In genomic region chr14:61975301-61975732, GRCm38 (mm10) we compare ENCODE assay signal across 25 mouse cellular contexts.
DNase-seq lines count a peak whose midpoint lies in the region; ATAC-seq and TF ChIP-seq lines count a peak whose summit lies in the region.
"Had no signal": no experiment of that assay in that cellular context is flagged by ENCODE, and none has a peak within 500 bp of the region (broad histone marks: within the 10 kb centered on the region; RNA-seq: fewer than 3 reads in every experiment).

No protein-coding gene starts in this region.

- H3K27me3 ChIP-seq in embryonic facial prominence, embryonic 14.5 days (replicated peaks; ENCODE audit: control insufficient read depth, insufficient read depth, low read length): no peaks in the 10 kb centered on the region
- 0 out of 2 replicates have a peak, but pooled peaks cover 3% of the 10 kb centered on the region for H3K27me3 ChIP-seq in embryonic facial prominence, embryonic 10.5 days (replicated peaks; ENCODE audit: low read depth, poor library complexity, severe bottlenecking)
- no peaks in the 10 kb centered on the region for H3K27me3 ChIP-seq in kidney, embryonic 15.5 days
- H3K27me3 ChIP-seq: embryonic facial prominence, embryonic 12.5 days; forebrain, embryonic 13.5 days; heart, embryonic 15.5 days; limb, embryonic 15.5 days; lung, embryonic 15.5 days had no signal

- no peak overlapping the region for H3K9ac ChIP-seq in embryonic facial prominence, embryonic 14.5 days (ENCODE audit: low read depth, low read length)
- H3K9ac ChIP-seq in kidney, embryonic 15.5 days: no peak overlapping the region
- H3K9ac ChIP-seq: embryonic facial prominence, embryonic 12.5 days; forebrain, embryonic 13.5 days; heart, embryonic 15.5 days; limb, embryonic 15.5 days; liver, embryonic 14.5 days; lung, embryonic 15.5 days had no signal

- H3K27ac ChIP-seq in embryonic facial prominence, embryonic 14.5 days (replicated peaks; ENCODE audit: low read depth, low read length): no peak overlapping the region
- no peak overlapping the region for H3K27ac ChIP-seq in embryonic facial prominence, embryonic 10.5 days (replicated peaks)
- peak overlapping the region; percentile 49 for H3K27ac ChIP-seq in kidney, embryonic 15.5 days
- H3K27ac ChIP-seq: embryonic facial prominence, embryonic 12.5 days; forebrain, embryonic 13.5 days; heart, embryonic 15.5 days; limb, embryonic 15.5 days; liver, embryonic 14.5 days; lung, embryonic 15.5 days; stomach, postnatal 0 days had no signal

- no peak for TF ChIP-seq CTCF in brain, embryonic 14.5 days (IDR thresholded peaks at IDR 0.05; ENCODE audit: borderline replicate concordance, extremely low read depth, insufficient read depth, insufficient read length)
- no peak for TF ChIP-seq CTCF in lung, adult 2 months (IDR thresholded peaks at IDR 0.05; ENCODE audit: insufficient read depth, low read length)

- DNase-seq in embryonic facial prominence, embryonic 14.5 days (ENCODE audit: low spot score): peak; percentile 61
- DNase-seq in embryonic facial prominence, embryonic 10.5 days (ENCODE audit: low spot score): no peak
- DNase-seq in brain, embryonic 14.5 days (ENCODE audit: low read depth): peak; percentile 19
- DNase-seq in kidney, postnatal 36 days: peak; percentile 69 to 82
- DNase-seq in adrenal gland, adult 8-10 months: no peak
- DNase-seq in lung, adult 2 months: no peak
- no peak for DNase-seq in spleen, adult 12 weeks (ENCODE audit: low spot score)
- DNase-seq: adrenal gland, postnatal 36 days; cerebellum, adult 11 months; cerebellum, postnatal 10 days; layer of hippocampus, postnatal 36 days; lung, postnatal 4 days; thymus, adult 2 months; thymus, postnatal 4 days had no signal

- no peak overlapping the region for H3K4me3 ChIP-seq in embryonic facial prominence, embryonic 14.5 days (ENCODE audit: low read depth, low read length)
- no peak overlapping the region for H3K4me3 ChIP-seq in embryonic facial prominence, embryonic 10.5 days
- no peak overlapping the region for H3K4me3 ChIP-seq in kidney, embryonic 15.5 days (replicated peaks)
- no peak overlapping the region for H3K4me3 ChIP-seq in lung, adult 2 months (replicated peaks; ENCODE audit: extremely low read depth, low read depth, low read length)
- H3K4me3 ChIP-seq: embryonic facial prominence, embryonic 12.5 days; erythroblast, embryonic 14.5 days; forebrain, embryonic 13.5 days; heart, embryonic 15.5 days; limb, embryonic 15.5 days; lung, embryonic 15.5 days had no signal

- H3K4me1 ChIP-seq in embryonic facial prominence, embryonic 14.5 days (ENCODE audit: control insufficient read depth, insufficient read depth, low read length): peaks cover 5% of the 10 kb centered on the region; the same call in 1 of the 2 replicates
- no peaks in the 10 kb centered on the region for H3K4me1 ChIP-seq in embryonic facial prominence, embryonic 10.5 days
- peaks cover 16% of the 10 kb centered on the region for H3K4me1 ChIP-seq in kidney, embryonic 15.5 days
- no peaks in the 10 kb centered on the region for H3K4me1 ChIP-seq in lung, adult 2 months (ENCODE audit: control insufficient read depth, insufficient read depth, low read length)
- H3K4me1 ChIP-seq: embryonic facial prominence, embryonic 12.5 days; forebrain, embryonic 13.5 days; heart, embryonic 15.5 days; lung, embryonic 15.5 days had no signal

- TF ChIP-seq POLR2A in brain, embryonic 14.5 days (IDR thresholded peaks at IDR 0.05; ENCODE audit: borderline replicate concordance, extremely low read depth, insufficient read depth, insufficient read length, poor library complexity, severe bottlenecking): no peak
- TF ChIP-seq POLR2A in lung, adult 2 months (IDR thresholded peaks at IDR 0.05; ENCODE audit: borderline replicate concordance, extremely low read depth, low read depth, low read length): no peak

- ATAC-seq in embryonic facial prominence, embryonic 14.5 days (ENCODE audit: low read depth): no peak
- ATAC-seq in kidney, embryonic 15.5 days (replicated peaks; ENCODE audit: low FRiP score): no peak; the same call in 1 of the 2 replicates
- ATAC-seq: forebrain, embryonic 13.5 days; hindbrain, embryonic 16.5 days; intestine, embryonic 16.5 days had no signal

- WGBS in embryonic facial prominence, embryonic 14.5 days: 50% methylated on average over 6 of the region's 6 CpGs
- WGBS in embryonic facial prominence, embryonic 10.5 days: 70% methylated on average over 6 of the region's 6 CpGs
- 46% methylated on average over 6 of the region's 6 CpGs for WGBS in kidney, embryonic 15.5 days
- WGBS in lung, adult 2 months: 73% methylated on average over 6 of the region's 6 CpGs

- H3K9me3 ChIP-seq in embryonic facial prominence, embryonic 14.5 days (ENCODE audit: control insufficient read depth, low read length): no peaks in the 10 kb centered on the region
- H3K9me3 ChIP-seq in embryonic facial prominence, embryonic 10.5 days: no peaks in the 10 kb centered on the region
- H3K9me3 ChIP-seq in kidney, embryonic 15.5 days (replicated peaks): no peaks in the 10 kb centered on the region
- H3K9me3 ChIP-seq: embryonic facial prominence, embryonic 12.5 days; forebrain, embryonic 13.5 days; heart, embryonic 15.5 days; limb, embryonic 15.5 days; lung, embryonic 15.5 days had no signal

- no peak overlapping the region for H3K4me2 ChIP-seq in embryonic facial prominence, embryonic 14.5 days (ENCODE audit: low read depth, low read length)
- no peak overlapping the region for H3K4me2 ChIP-seq in kidney, embryonic 15.5 days
- H3K4me2 ChIP-seq: embryonic facial prominence, embryonic 12.5 days; forebrain, embryonic 13.5 days; heart, embryonic 15.5 days; limb, embryonic 15.5 days; lung, embryonic 15.5 days had no signal

- H3K36me3 ChIP-seq in embryonic facial prominence, embryonic 14.5 days (ENCODE audit: control insufficient read depth, insufficient read depth, low read length): no peaks in the 10 kb centered on the region
- no peaks in the 10 kb centered on the region for H3K36me3 ChIP-seq in embryonic facial prominence, embryonic 10.5 days (replicated peaks)
- no peaks in the 10 kb centered on the region for H3K36me3 ChIP-seq in kidney, embryonic 15.5 days
- H3K36me3 ChIP-seq: embryonic facial prominence, embryonic 12.5 days; heart, embryonic 15.5 days; limb, embryonic 15.5 days; lung, embryonic 15.5 days had no signal

Comparison
In these comparisons a context has a peak if more than half of its experiments do, and no peak if none do; other contexts are left out.
1. DNase-seq: peak in embryonic facial prominence, embryonic 14.5 days (single experiment), brain, embryonic 14.5 days (single experiment) and kidney, postnatal 36 days (2 of 2); none in embryonic facial prominence, embryonic 10.5 days (single experiment), adrenal gland, adult 8-10 months (single experiment), lung, adult 2 months (single experiment) and spleen, adult 12 weeks (single experiment).